Mouse (Mus musculus) fibroblast of lung, adult 2 months (primary cell): ENCODE results near the gene Osm.
A peak's percentile ranks its signal among the peaks of the same experiment; 100 is the strongest.

ENCODE experiments used
- DNase-seq: peaks from one replicate; pipeline ENCODE4 v3.0.0-alpha.2; 2011; ENCODE audit warnings: low read depth

Osm gene

GRCm38 (mm10) chr11:4235665-4236545 is at the start of gene Osm:
TSS of gene Osm (plus strand) at chr11:4236420.
- DNase-seq: no peak

GRCm38 (mm10) chr11:4186486-4187317 is 49.5 kb upstream of the Osm start, which contains the start of gene Tbc1d10a:
TSS of gene Tbc1d10a (plus strand) at chr11:4186789.
- DNase-seq: peak; percentile 93

GRCm38 (mm10) chr11:4187318-4187700 is 48.9 kb upstream of the Osm start:
- DNase-seq: no peak

GRCm38 (mm10) chr11:4189182-4189581 is 47.0 kb upstream of the Osm start:
- DNase-seq: no peak

GRCm38 (mm10) chr11:4190677-4191076 is 45.5 kb upstream of the Osm start:
- peak; percentile 78 for DNase-seq

GRCm38 (mm10) chr11:4192757-4193156 is 43.5 kb upstream of the Osm start:
- DNase-seq: peak; percentile 69

GRCm38 (mm10) chr11:4193420-4193819 is 42.8 kb upstream of the Osm start:
- DNase-seq: no peak

GRCm38 (mm10) chr11:4195597-4196031 is 40.6 kb upstream of the Osm start:
- no peak for DNase-seq

DNA sequence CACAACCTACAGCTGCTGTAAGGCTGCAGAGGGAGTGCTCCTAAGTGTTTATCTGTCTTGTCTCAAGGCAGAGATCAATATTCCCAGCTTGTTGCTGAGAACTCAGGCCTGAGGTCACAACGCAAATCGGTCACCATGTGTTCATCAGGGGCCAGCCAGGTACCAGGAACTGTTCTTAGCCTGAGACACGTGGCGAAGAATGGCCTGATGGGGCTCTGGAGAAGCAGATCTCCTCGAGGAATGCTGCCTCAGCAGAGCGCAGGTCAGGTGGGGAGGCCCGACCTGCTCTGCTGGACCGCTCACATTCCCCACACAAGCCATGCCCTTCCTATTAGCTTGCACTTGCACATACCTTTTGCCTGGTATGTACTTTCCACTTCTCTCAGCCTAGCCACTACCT is 39.6 kb upstream of the Osm start:
- DNase-seq: no peak

DNA sequence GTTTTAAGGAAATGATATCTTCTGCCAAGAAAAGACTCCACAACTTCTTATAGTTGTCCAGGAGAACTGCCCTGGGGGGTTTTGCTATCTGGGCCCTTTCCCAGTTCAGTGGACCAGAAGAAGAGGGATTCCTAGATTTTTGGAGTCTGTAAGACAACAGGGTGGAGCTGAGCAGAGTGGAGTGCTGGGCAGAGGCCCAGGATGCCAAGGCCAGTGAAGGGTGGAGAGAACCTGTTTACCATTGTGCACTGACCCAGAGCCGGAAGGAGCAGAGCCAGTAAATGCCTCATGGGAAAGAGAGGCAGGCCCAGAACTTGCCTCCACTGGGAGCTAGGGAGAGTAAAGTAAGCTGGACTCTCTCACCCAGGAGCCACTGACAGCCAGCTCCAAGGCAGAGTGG is 38.5 kb upstream of the Osm start:
- DNase-seq: no peak

GRCm38 (mm10) chr11:4201981-4202700 is 34.1 kb upstream of the Osm start:
- DNase-seq: no peak

GRCm38 (mm10) chr11:4202995-4203704 is 33.1 kb upstream of the Osm start:
- no peak for DNase-seq

DNA sequence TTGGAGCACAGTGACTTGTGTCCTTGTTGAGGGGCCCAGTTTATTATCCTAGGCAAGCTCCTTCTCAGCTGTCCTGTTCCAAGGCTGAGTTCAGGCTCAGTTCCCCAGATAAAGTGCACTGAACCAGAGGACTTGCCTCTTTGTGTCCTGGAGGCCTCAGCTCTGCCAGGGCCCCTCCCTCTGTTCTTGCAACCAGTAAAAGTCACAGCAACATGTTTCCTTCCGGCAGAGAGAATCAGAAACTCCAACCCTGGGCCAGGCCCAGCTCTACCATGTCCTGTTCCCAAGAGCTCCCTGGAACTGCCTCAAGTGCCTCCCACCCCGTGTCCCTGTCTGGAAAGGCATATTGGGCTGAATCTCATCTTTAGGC is 32.5 kb upstream of the Osm start:
- DNase-seq: no peak

GRCm38 (mm10) chr11:4205097-4205655 is 31.0 kb upstream of the Osm start:
- DNase-seq: no peak

DNA sequence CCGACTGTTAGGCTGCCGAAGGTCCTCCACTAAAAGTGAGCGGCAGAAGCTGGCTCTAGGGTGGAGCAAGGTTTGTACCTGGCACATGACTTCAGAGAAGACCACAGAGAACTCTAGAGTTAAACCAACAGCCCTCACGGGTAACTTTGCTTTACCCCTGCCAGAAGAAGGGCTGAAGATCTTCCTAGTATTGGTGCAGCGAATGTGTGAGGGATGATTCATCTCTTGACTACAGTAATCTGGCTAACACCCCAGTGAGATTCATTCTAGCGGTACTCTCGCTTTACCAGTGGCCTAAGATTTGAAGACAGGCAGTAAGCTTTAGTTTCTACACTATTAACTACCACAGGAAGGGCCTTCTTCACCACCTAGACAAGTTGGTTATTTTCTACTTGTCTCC is 30.3 kb upstream of the Osm start:
- no peak for DNase-seq

DNA sequence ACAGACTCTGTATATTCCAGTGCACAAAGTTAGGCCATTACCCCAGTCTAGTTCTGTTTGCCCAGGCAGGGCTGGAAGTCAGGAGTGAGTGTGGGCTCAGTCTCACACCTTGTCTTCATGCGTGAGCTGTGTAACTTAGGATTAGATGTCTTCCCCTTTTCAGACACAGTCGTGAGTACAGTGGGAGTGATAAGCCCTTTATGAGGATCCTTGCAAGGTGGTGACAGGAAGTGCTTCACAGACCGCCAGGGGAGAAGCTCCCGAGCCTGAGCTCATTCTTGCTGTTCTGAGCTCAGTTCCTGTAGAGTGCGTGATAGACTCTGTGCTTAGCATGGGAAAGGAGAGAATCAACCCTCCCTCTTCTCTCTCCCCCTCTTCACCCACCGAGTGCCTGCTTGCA is 29.7 kb upstream of the Osm start:
- DNase-seq: no peak

- DNase-seq: no peak
Measured at GRCm38 (mm10) chr11:4207655-4208054, 28.6 kb upstream of the Osm start.

GRCm38 (mm10) chr11:4209556-4209955 is 26.7 kb upstream of the Osm start:
- DNase-seq: no peak

- no peak for DNase-seq
Measured at GRCm38 (mm10) chr11:4210786-4211185, 25.4 kb upstream of the Osm start.

- DNase-seq: no peak
Measured at GRCm38 (mm10) chr11:4213107-4213506, 23.1 kb upstream of the Osm start.

DNA sequence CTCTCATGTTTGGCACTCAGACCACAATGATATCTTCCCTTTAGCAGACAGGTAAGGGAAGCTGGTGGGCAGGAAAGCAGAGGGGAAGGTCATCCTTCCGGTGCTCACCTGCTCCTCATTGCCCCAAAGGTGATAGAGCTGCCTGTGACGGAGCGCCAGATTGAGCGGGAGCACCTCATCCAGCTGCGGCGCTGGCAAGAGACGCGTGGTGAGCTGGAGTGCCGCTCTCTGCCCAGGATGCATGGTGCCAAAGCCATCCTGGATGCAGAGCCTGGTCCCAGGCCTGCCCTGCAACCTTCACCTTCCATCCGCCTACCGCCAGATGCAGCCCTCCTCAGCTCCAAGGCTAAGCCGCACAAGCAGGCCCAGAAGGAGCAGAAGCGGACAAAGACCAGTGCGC is 21.6 kb upstream of the Osm start:
- no peak for DNase-seq
